Mouse (Mus musculus) kidney, postnatal 4 days (tissue): ENCODE data around the gene 4933428G20Rik.

Experiments used
- DNase-seq, 2 experiments: peaks; one replicate each; pipeline ENCODE4 v3.0.0; 2021; ENCODE audit warnings: mixed read lengths in 2 of 2

Gene 4933428G20Rik

DNA sequence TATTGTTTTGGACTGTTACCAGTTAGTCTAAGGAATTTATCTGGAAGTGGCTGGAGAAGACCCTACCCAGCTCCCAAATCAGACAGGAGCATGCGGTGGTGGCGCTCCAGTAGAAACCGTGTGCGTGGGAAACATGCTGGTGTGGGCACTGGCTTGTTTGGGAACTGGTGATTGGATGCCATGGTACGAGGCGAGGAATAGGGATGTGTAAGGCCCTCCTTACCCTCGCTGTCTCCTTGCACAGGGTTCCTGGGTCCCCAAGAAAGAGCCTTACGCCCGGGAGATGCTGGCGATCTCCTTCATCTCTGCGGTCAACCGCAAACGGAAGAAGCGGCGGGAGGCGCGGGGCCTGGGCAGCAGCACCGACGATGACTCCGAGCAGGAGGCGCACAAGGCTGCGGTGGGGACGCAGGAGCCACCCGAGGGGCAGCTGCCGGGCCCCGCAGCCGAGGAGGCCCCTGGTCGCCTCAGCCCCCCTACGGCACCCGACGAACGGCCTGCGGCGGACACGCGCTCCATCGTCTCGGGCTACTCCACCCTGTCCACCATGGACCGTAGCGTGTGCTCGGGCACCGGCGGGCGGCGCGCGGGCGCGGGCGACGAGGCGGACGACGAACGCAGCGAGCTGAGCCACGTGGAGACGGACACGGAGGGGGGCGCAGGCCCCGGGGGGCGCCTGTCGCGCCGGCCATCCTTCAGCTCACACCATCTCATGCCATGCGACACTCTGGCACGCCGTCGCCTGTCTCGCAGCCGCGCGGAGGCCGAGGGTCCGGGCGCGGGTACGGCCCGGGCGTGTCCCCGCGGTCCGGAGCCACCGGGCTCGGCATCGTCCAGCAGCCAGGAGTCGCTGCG is at the start of gene 4933428G20Rik:
Gene 4933428G20Rik, minus strand, starts transcription at position 476 of the 855 bp plus-strand sequence.
- peak in 1 of 2 experiments; percentile 27 for DNase-seq

DNA sequence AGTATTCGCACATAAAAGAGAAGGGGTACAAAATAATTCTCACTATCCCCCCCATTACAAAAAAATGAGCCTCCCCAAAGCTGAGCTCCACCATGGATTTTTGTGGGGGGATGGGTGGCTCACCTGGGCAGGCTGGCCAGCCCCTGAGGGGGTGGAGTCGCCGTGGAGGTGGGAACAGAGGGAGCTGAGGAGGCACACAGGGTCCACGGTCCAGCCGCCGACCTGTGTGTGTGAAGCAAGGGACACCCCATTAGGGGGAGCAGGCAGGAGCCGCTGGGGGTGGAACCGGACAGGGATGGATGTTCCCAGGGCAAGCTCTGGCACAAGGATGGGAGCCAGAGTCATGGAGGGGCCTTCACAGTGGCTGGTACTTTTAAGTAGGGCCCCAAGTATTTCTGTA is 48.6 kb upstream of the 4933428G20Rik start:
- DNase-seq: no peak

DNA sequence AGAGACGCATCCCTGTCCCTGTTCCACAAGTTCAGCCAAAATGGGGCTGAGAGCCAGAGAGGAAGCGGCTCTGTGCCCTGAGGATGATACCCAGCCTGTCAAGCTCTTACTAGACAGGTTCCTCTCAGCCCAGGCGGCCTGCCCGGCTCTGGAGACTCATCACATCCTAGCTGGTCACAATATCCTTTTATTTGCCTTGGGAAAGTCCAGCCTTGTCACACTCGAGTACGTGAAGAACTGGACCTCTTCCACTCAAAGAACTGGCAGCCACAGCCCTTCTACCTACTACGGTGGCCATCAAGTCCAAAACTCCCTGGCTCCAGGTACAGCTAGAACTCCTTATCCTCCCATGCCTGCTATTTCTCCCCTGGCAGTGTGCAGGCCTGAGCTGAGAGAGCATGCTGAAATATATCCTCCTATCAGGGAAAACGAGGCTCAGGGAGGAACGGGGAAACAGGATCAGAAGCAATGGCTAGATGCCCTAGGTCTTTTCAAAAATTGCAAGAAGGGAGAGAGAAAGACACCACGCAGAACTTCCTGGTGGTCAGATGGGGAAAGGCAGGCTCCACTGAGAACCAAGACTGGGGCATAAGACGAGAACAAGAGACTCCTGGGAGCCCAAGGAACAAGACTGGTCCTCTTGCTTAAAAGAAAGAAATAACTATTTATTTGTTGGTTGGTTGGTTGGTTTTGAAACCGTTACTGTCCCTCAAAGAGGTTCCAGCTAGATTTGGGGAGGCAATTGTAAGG is 48.0 kb upstream of the 4933428G20Rik start:
- no peak for DNase-seq

DNA sequence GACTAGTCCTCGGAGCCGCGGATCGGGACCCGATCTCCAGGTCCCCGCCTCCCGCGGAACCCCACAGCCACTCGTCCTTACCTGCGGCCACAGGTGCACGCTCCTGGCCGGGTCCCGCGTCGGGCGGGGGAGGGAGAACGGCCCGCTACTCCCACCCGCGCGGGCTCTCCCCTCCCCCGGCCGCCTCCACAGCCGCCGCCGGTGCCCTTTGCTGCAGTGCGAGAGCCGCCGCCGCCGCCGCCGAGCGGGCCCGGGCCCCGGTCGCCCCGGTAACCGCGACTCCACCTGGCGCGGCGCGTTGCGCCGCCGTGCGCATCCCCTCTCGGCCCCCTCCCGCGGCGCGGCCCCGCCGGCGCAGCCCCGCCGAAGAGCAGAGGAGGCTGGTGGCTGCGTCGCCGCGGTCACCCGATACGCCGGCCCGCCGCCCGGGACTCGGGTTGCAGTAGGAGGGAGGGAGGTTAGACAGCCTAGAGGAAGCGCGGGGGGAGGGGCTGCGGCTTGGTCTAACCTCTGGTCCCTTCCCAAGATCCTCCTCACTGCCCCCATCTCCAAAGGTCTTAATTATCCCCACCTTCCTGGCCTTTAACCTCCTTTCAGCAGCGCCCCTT is 46.8 kb upstream of the 4933428G20Rik start:
- DNase-seq: peak; percentile 70 to 79

DNA sequence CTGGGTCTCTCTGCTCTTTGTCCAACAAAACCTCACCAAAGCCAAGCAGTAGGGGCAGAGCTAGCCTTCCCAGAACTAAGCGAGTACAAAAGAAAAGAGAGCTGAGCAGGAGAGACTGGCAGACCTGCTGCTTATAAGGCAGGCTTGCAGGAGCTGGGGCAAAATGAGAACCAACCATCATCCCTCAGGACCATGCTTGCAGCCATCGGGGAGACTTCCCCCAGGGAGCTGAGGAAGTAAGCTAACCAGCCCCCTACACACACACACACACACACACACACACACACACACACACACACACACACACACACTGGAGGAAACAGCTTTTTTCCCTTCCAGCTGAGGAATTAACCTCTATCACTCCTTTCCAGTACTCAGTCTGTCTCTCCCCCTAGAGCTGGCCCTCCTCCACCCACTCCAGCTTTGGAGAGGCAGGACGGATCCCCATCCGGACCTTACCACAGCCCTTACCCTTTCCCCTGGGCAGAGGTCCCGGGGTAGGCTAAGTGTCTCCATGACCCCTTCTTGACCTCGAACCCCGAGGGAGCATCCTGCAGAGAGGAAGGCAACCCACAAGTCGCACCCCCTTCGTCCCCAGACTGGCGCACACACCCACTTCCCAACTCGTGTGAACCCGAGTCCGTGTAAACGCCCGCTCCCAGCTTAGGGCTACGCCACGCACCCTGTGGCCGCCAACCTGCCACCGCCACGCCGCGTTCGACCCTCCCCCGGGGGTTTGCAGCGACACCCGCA is 45.8 kb upstream of the 4933428G20Rik start:
- DNase-seq: peak in 1 of 2 experiments; percentile 42

DNA sequence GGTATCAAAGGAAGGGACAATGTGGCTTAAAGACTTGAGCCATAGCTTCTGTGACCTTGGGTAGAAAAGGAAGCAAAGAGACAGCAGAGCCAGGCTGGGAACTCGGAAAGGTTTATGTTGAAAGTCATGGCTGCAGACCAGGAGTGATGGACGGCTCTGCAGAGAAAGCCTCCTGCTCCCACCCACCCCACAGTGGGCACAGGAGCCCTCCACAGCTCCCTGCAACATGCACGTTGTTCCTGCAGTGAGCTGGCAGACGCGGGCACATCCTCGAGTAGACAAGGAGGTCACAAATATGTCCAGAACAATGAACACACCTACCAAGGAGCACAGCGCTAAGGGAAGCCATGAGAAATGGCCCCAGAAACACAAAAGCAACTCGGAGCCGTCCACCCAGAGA is 43.7 kb upstream of the 4933428G20Rik start:
- no peak for DNase-seq

DNA sequence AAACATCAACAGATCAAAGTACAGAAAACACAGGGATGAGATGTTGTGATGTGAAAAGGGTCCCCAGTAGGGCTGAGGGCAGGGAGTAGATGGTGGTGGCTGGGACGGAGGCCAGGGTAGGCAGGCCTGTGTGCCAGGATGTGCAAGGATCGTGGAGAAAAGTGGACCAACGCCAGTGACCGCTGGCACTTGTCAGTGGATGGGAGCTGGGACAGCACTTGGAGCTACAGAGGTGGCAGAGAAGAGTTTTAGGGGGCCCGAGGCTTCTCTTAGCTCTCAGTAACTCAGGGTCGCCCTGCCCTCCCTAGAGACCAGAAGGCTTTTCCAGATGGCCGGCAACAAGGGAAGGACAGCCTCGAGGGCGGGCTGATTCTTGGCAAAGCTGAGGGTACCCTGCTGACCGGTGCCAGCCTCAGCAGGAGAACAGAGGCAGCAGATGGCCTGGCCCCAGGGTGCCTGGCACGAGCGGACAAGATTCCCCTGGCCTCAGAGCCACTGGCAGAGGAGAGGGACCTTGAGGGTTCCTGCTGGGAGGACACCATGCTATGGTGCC is 43.1 kb upstream of the 4933428G20Rik start:
- peak; percentile 35 to 50 for DNase-seq

DNA sequence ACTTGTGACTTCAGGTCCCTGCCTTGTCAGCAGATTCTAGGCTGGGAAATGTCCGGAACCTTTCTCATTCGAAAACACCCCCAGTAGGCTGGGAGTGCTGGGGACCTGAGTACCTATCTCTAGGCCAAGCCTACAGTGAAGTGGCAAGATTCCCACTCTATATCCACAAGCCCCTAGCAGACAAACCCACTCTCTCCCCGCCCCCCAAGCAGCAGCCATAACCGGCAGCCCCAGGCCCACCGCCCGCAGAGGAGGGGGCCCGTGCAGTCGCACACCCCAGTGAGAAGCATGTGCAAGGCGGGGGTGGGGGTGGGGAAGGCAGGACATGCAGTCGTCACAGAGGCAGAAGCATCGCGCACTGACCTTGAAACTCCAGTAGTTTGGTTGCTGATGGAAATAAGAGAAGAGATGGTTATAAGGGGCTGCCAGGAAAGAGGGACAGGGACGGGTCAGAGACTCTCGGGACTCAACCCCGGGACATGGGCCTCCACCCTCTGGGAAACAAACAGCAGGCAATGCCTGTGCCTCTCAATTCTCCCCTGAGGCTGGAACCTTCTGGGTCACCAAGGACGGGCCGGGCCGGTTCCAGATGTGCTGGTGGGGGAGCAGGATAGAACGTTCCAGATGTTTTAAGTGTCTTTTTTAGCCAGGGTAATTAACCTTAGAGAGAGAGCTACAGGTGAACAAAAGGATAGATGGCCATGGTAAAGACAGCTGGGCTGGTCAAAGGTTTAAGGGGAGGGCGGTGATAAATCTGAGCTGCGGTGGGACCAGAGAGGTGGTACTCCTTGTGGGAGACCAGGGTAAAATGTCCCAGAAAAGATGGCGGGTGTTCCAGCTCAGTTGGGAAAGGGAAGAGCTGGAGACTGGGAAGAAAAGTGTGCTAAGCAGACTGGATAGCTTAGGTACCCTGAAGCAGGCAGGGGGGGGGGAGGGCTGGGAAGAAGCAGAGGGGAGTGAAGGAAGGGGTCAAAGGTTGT is 42.3 kb upstream of the 4933428G20Rik start:
- DNase-seq: no peak

DNA sequence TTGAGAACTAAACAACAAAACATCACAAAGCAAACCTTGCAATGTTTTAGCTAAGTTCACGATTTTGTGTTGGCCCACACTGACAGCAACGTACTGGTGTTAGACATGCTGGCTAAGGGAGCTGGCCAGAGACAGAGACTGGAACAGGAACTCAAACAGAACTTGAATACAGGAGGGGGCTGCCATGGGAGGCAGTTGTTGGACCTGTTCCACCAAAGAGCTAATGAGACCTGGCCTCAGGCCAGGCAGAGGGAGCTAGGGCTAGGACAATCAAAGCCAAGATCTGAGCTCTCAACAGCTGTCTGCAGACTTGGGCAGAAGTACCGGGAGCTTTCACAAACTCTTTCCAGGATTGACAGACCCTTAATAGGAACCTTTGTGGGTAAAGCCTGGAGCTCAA is 40.5 kb upstream of the 4933428G20Rik start:
- DNase-seq: peak; percentile 56 to 62

DNA sequence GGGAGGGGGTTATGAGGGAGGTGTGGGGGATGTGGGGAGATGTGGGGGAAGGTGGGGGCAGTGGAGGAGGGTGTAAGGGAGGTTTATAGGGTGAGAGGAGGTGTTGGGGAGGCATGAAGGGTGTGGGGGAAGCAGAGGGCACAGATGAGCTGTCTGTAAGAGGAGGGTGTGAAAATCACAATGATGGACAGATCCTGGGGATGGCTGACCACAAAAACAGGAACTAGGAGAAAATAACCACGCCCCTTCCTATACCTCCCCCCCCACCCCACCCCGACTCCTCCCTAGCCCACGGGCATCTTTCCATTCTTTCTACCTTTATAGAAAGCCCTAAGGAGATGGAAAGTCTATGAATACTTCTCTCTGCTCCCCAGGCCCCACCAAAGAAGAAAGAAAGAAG is 40.0 kb upstream of the 4933428G20Rik start:
- no peak for DNase-seq

DNA sequence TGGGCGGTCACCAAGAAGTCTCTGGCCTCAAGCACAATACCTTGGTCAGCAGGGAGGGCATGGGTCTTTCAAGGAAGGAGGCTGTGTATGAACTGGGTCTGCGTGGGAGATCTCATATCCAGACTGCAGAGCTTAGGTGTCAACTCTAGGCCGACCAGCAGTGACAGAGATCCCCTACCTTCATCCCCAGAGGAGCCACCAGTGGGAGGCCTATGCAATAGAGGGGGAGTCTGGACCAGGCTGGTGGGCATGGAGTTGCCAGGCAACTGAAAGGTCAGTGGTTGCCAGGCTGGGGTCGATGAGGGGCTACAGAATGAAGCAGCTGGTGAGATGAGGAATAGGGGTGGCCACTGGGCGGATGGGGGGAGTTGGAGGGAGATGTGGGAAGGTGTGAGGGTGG is 39.5 kb upstream of the 4933428G20Rik start:
- DNase-seq: no peak

DNA sequence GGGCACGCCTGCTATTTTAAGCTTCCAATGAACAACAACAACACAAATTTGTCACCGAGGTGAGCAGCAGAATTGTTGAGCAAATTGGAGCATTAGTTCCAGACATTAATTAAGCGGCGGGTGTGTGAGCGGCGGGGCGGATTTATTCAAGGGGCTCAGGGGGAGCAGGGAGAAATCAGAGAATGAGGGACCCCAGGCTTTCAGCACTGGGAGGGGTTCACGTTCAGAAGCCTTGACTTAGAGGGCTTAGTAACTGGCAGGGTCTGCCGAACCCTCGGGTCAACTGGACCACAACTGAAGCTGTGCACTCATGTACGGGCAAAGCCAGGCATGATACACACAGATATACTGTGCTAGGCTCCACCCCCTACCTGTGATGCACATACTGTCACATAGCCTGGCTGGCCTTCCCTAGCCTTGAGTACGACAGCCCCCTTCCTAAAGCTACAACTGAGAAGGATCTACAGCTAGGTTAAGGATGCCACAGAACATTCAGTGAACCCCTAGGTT is 37.5 kb upstream of the 4933428G20Rik start:
- DNase-seq: no peak

DNA sequence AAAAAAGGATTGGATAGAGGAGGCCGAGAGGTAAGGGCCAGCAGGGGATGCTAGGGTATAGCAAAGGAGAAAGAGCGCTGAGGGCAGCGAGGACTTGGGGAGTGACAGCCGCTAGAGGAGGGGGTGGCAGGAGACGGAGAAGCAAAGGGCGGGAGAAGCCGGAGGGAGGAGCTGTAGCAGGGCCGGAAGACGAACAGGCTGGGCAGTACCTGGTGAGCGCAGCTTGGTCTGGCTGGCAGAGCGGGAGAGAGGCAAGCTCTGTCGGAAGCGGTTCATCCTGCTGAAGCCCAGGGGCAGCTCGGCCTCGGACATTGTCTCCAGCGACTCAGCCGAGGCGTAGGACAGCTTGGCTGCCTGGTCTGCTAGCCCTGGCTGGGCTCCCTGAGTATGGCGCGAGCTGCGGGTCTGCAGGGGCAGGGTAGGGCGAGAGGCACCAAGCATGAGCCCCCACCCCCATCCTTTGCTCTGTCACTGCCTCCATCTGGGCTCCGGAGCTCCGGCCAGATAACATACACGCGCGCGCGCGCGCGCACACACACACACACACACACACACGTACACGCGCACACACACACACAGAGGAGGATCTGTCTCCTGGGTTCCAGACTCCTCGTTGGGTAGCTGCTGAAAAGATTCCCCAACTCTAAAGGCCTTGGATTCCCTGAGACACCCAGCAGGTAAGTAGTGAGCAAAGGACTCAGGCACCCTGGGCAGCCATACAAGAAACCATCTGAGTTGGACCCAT is 36.9 kb upstream of the 4933428G20Rik start:
- peak; percentile 48 to 71 for DNase-seq

DNA sequence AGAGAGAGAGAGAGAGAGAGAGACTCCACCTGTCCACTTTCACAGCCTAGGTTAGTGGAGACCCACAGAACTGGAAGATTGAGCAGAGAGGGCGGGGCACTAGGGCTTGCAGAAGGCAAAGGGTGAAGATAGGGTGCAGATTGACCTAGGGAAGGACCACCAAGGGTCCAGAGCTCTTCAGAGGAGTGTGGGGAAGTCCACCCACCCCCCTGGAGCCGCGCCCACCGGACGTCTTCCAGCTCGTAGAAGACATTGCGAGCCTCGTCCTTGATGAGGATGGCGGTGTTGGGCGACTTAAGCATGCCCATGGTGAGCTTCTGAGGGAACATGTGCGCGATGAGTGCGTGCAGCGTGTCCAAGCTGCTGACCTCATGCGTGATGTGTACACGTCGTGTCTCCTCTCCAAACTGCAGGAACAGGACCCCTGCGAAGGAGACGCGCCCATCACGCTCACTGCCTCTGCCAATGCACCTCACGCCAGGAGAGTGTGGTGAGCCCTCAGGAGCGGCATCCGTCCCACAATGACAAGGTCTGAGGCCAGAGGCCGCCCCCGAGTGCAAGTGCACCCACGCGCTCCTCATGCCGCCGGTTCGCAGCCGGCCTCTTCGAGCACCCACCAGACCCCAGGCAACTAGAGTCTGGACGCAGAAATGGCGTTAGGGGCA is 36.1 kb upstream of the 4933428G20Rik start:
- no peak for DNase-seq

DNA sequence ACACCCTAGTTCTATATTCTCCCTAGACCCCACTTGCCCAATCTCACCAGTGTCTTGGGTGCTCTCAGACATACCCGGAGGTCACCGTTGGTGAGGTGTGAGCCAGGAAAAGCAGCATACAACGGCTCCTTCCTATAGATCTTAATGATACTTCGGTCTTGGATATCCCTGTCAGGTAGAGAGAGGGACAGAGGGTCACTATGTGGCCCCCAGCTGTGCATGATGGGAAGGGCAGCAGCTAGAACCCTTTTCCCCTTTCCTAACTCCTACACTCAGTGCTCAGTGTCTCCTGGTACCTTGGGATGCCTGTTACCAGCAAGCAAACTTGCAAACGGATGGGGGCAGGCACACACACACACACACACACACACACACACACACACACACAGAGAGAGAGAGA is 35.5 kb upstream of the 4933428G20Rik start:
- no peak for DNase-seq

DNA sequence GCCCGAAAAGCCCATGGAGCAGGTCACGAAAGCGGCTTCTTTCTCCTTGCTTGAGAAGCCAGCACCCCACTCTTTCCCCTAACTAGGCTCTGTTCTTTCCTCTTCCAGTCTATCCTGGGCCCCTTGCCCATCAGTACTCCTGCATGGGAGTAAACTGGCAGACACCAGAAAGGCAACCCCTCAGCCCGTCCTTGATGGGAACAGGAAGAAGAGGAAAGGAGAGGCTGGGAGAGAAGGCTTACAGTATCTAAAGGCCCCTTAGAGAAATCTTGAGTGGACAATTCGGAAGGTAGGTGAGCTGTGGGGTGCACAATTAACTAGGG is 35.1 kb upstream of the 4933428G20Rik start:
- no peak for DNase-seq

DNA sequence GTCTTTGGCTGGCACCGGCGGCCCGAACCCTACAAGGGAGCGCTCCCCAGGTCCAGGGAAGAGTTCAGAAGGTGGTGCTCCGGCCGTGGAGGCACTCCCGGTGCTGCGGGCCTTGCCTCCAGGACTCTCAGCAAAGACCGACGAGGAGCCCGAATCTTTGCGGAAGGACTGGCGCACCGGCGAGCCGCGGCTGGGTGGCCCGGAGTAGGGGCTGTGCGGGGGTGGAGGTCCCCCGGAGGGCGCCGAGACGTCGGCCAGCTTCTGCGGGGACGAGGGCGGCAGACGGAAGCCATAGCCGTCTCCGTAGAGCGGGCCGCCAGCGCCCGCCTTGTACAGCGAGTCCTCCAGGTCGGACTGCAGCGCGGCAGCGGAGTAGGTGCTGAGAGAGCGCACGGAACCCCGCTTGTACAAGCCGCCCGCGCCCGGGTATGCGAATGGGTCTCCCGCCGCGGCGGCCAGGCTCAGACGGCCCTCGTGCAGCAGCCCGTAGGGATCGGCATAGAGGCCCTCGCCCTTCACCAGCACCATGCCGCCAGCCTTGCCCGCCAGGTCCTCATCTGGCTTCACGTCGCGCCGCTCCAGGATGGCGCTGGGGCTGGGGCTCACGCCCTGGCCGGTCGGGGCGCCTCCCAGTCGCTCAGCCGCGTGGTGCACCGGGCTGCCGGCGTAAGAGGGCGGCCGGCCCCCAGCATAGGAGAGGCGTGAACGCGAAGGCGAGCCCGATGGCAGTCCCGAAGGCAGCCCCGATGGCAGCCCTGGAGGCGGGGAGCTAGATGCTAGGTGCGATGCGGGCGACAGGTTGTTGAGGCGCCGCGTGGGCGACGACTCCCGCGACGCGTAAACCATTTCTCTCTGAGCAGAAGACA is 34.5 kb upstream of the 4933428G20Rik start:
- DNase-seq: peak; percentile 46 to 58

DNA sequence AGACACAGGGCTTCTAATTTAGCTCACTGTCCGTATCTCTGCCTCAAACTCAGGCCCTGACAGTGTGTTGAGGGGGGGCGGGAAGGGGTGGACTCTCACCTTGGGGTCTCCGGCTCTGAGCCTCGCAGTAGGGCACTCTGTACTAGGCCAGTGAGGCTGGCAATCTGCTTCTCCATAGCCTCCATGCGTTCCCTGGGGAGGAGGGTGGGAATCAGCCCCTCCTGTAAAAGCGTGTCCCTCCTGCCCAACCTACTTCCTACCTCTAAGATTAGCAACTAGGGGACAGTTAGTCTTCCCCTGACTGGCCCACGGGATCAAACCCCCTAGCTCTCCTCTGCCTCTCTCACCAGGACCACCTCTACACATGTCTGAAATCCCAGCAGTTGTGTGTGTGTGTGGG is 33.5 kb upstream of the 4933428G20Rik start:
- DNase-seq: no peak
